Mouse (Mus musculus) bone marrow macrophage, adult 2 months (primary cell): ENCODE data around the gene Itga7.
"Not testable (repeated sequence)": the region's sequence is repeated elsewhere in the genome, so short reads cannot be mapped to it uniquely, and the experiment has no call there.

Source experiments
- CTCF ChIP-seq: IDR thresholded peaks from 2 replicates; pipeline ENCODE4 v1.5.1; 2012; ENCODE audit warnings: low read depth, mild to moderate bottlenecking, low read length, moderate library complexity
- POLR2A ChIP-seq: IDR thresholded peaks from 2 replicates; pipeline ENCODE4 v1.6.1; 2012; ENCODE audit warnings: mild to moderate bottlenecking, low read depth, low read length, borderline replicate concordance

DNA sequence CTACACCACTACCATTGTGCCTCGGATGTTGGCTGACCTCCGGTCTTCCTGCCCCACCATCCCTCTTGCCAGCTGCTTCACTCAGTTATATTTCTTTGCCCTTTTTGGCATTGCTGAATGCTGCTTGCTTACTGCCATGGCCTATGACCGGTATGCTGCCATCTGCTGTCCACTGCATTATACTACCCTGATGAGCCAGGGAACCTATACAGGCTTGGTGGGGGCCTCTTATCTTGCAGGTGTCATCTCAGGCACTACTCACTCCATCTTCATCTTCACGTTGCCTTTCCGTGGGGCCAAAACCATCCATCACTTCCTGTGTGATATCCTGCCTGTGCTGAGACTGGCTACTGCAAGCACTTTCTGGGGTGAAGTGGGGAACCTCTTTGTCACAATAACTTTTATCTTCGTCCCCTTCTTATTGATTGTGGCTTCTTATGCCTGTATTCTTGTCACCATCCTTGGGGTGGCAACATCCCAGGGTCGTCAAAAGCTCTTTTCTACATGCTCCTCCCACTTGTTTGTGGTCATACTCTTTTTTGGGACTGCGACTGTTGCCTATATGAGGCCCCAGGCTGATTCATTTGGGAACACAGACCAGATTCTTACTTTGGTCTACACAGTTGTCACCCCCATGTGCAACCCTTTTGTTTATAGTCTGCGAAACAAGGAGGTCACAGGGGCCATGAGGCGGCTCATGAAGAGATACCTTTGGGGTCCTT, 56.7 kb downstream of the Itga7 start:
- TF ChIP-seq CTCF, POLR2A: not testable (repeated sequence)
